Mouse (Mus musculus) gastrocnemius, postnatal 36 days (tissue): ENCODE results near the gene B3galt6. TPM values are rescaled to one million over a fixed set of nuclear protein-coding genes. Genes with fewer than 3 reads are reported as not detected.

Experiments used
- total RNA-seq, 2 experiments: library from RNA; stranded (reverse); gene quantifications; 2 replicates each; pipeline ENCODE4 v1.2.3; 2021

The B3galt6 gene
- total RNA-seq, 2 experiments from 2014 or later, result 1.1 to 1.5 TPM

Other genes starting within 250 kb of the B3galt6 start
- 10 to 100 TPM; 23.7 to 26.6 TPM for gene Atad3a, start 231.6 kb downstream of the B3galt6 start, total RNA-seq
- 1 to 10 TPM; 4.6 to 4.7 TPM for gene Vwa1, start 218.0 kb downstream of the B3galt6 start, total RNA-seq
- under 1 TPM; 0.67 to 0.87 TPM for gene Tmem88b, start 206.8 kb downstream of the B3galt6 start, total RNA-seq
- gene Ankrd65, start 202.2 kb downstream of the B3galt6 start, total RNA-seq, result not detected
- 10 to 100 TPM; 38.3 to 49.1 TPM for gene Mrpl20, start 189.8 kb downstream of the B3galt6 start, total RNA-seq
- 10 to 100 TPM; 19.7 to 23.7 TPM for gene Ccnl2, start 180.2 kb downstream of the B3galt6 start, total RNA-seq
- gene Aurkaip1, start 161.4 kb downstream of the B3galt6 start, total RNA-seq, result 10 to 100 TPM; 67.3 to 73.1 TPM
- gene Mxra8, start 153.0 kb downstream of the B3galt6 start, total RNA-seq, result 10 to 100 TPM; 29.9 to 32.7 TPM
- 100 to 1,000 TPM; 104 to 110 TPM for gene Dvl1, start 145.2 kb downstream of the B3galt6 start, total RNA-seq
- under 1 TPM in 1 of 2 experiments, not detected in 1; 0.07 TPM for gene Tas1r3, start 129.3 kb downstream of the B3galt6 start, total RNA-seq
- gene Cptp, start 123.2 kb downstream of the B3galt6 start, total RNA-seq, result 10 to 100 TPM; 14.5 to 16.0 TPM
- 10 to 100 TPM; 11.9 to 15.4 TPM for gene Ints11, start 123.1 kb downstream of the B3galt6 start, total RNA-seq
- gene Pusl1, start 100.9 kb downstream of the B3galt6 start, total RNA-seq, result 10 to 100 TPM; 11.4 to 12.8 TPM
- 1 to 10 TPM; 7.4 to 7.8 TPM for gene Acap3, start 100.8 kb downstream of the B3galt6 start, total RNA-seq
- 10 to 100 TPM; 53.3 to 61.5 TPM for gene Ube2j2, start 48.8 kb downstream of the B3galt6 start, total RNA-seq
- gene C1qtnf12, start 30.3 kb downstream of the B3galt6 start, total RNA-seq, result 10 to 100 TPM; 13.1 to 21.3 TPM
- 10 to 100 TPM; 63.1 to 68.4 TPM for gene Sdf4, start 223 bp upstream of the B3galt6 start, total RNA-seq
- gene Tnfrsf4, start 21.2 kb upstream of the B3galt6 start, total RNA-seq, result under 1 TPM; 0.59 to 0.94 TPM
- gene Tnfrsf18, start 33.5 kb upstream of the B3galt6 start, total RNA-seq, result under 1 TPM in 1 of 2 experiments, not detected in 1; 0.48 TPM
- gene Ttll10, start 66.8 kb upstream of the B3galt6 start, total RNA-seq, result not detected
- gene 9430015G10Rik, start 117.3 kb upstream of the B3galt6 start, total RNA-seq, result 1 to 10 TPM; 3.1 to 4.7 TPM
- gene Rnf223, start 137.9 kb upstream of the B3galt6 start, total RNA-seq, result not detected
- gene Agrn, start 204.8 kb upstream of the B3galt6 start, total RNA-seq, result 1 to 10 TPM; 7.0 to 8.6 TPM
- 1 to 10 TPM in 1 of 2 experiments, under 1 TPM in 1; 0.97 to 1.1 TPM for gene Isg15, start 208.2 kb upstream of the B3galt6 start, total RNA-seq
- gene AW011738, start 210.7 kb upstream of the B3galt6 start, total RNA-seq, result 1 to 10 TPM; 2.8 to 4.4 TPM
- gene Perm1, start 223.2 kb upstream of the B3galt6 start, total RNA-seq, result 100 to 1,000 TPM; 144 to 172 TPM
- gene Plekhn1, start 242.2 kb upstream of the B3galt6 start, total RNA-seq, result 1 to 10 TPM; 5.0 to 5.9 TPM
- gene Noc2l, start 243.4 kb upstream of the B3galt6 start, total RNA-seq, result 10 to 100 TPM; 25.2 to 29.4 TPM